Mouse (Mus musculus) kidney, embryonic 15.5 days (tissue): Measurements from ENCODE around the gene Rpgrip1. TPM values are rescaled to one million over a fixed set of nuclear protein-coding genes. Genes with fewer than 3 reads are reported as not detected.

ENCODE experiments used
- ATAC-seq: fragments of 200-750 bp; cut with Nextera tagmentation; replicated peaks from 2 replicates; pipeline ENCODE4 v1.8.0; 2017; ENCODE audit warnings: moderate TSS enrichment; ENCODE audit not compliant: low FRiP score
- H3K27ac ChIP-seq: fragments of 300-500 bp; sonication (generic); 2 replicates; pipeline ENCODE4 v1.5.1; 2015; ENCODE audit warnings: mild to moderate bottlenecking, inconsistent platforms
- H3K27me3 ChIP-seq: fragments of 300-500 bp; sonication (generic); 2 replicates; pipeline ENCODE4 v1.6.1; 2015; ENCODE audit warnings: inconsistent platforms
- H3K36me3 ChIP-seq: fragments of 300-500 bp; sonication (generic); 2 replicates; pipeline ENCODE4 v1.6.1; 2015; ENCODE audit warnings: inconsistent platforms
- H3K4me1 ChIP-seq: fragments of 300-500 bp; sonication (generic); 2 replicates; pipeline ENCODE4 v1.6.1; 2015; ENCODE audit warnings: inconsistent platforms
- H3K4me2 ChIP-seq: fragments of 300-500 bp; sonication (generic); 2 replicates; pipeline ENCODE4 v1.6.1; 2015; ENCODE audit warnings: moderate library complexity, mild to moderate bottlenecking, inconsistent platforms
- H3K4me3 ChIP-seq: fragments of 300-500 bp; sonication (generic); replicated peaks from 2 replicates; pipeline ENCODE4 v1.5.1; 2015; ENCODE audit warnings: mild to moderate bottlenecking, inconsistent platforms
- H3K9ac ChIP-seq: fragments of 300-500 bp; sonication (generic); 2 replicates; pipeline ENCODE4 v1.6.1; 2015; ENCODE audit warnings: mild to moderate bottlenecking, inconsistent platforms
- H3K9me3 ChIP-seq: fragments of 300-500 bp; sonication (generic); replicated peaks from 2 replicates; pipeline ENCODE4 v1.6.1; 2016; ENCODE audit warnings: inconsistent platforms
- WGBS: fragments of 180-500 bp; shearing (Covaris S2); methylation state at CpG from one replicate; pipeline ENCODE4 v1.1.7; 2015; ENCODE audit warnings: mixed read lengths; 5-methylcytosine and 5-hydroxymethylcytosine counted together
- polyA plus RNA-seq: library from polyadenylated mRNA; unstranded; fragments of >200 nt; fragmentation: Nextera tagmentation; extraction: Ambion mirVana; gene quantifications from 2 replicates; pipeline ENCODE4 v1.2.1, GENCODE M21; 2015

Rpgrip1 gene
- polyA plus RNA-seq, 1 experiment from 2014 or later, result 81.1 TPM

GRCm38 (mm10) chr14:52166571-52166970 lies 56.1 kb downstream of the Rpgrip1 start:
- Histone ChIP-seq H3K27me3 (no peaks in the 10 kb centered on the region), H3K27ac (no peak overlapping the region), H3K4me3 (no peak overlapping the region), H3K4me1 (no peaks in the 10 kb centered on the region), H3K9ac (no peak overlapping the region), H3K4me2 (no peak overlapping the region), H3K9me3 (no peaks in the 10 kb centered on the region), H3K36me3 (peaks cover 83% of the 10 kb centered on the region)
- 89% methylated on average over 2 of the region's 2 CpGs for WGBS
- ATAC-seq, result no peak

DNA sequence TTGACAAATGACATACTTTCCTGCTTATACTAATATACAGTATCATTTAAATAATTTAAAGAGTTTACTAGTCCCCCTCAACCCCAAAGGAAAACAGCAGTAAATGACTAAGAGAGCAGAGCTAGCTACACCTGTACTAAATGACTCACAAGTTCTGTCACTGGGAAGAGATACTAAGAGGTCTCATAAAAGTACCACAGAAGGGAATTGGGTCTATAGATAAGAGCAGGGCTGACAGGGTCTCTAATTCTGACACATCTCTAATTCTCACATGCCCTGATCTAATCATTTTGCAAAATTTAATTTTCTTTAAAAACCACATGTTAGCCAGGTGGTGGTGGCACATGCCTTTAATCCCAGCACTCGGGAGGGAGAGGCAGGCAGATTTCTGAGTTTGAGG lies 78.3 kb downstream of the Rpgrip1 start:
- H3K36me3 ChIP-seq, result peaks cover 29% of the 10 kb centered on the region
- H3K27me3 ChIP-seq, result no peaks in the 10 kb centered on the region
- whole genome bisulfite sequencing, result 90% methylated on average over 1 of the region's 1 CpGs
- H3K4me2 ChIP-seq, result no peak overlapping the region
- H3K4me1 ChIP-seq, result no peaks in the 10 kb centered on the region
- no peaks in the 10 kb centered on the region for H3K9me3 ChIP-seq
- ATAC-seq, result no peak
- no peak overlapping the region for H3K9ac ChIP-seq
- no peak overlapping the region for H3K27ac ChIP-seq
- H3K4me3 ChIP-seq, result no peak overlapping the region

- H3K9me3 ChIP-seq, result no peaks in the 10 kb centered on the region
- 90% methylated on average over 2 of the region's 2 CpGs for WGBS
- no peaks in the 10 kb centered on the region for H3K4me1 ChIP-seq
- H3K27ac ChIP-seq, result no peak overlapping the region
- no peak overlapping the region for H3K4me2 ChIP-seq
- H3K36me3 ChIP-seq, result peaks cover 29% of the 10 kb centered on the region
- no peaks in the 10 kb centered on the region for H3K27me3 ChIP-seq
- no peak overlapping the region for H3K4me3 ChIP-seq
- H3K9ac ChIP-seq, result no peak overlapping the region
- ATAC-seq, result no peak
These were observed 79.0 kb downstream of the Rpgrip1 start for GRCm38 (mm10) chr14:52189519-52189918.

GRCm38 (mm10) chr14:52190740-52191359 lies 80.3 kb downstream of the Rpgrip1 start:
- Histone ChIP-seq H3K9ac (no peak overlapping the region), H3K27ac (no peak overlapping the region), H3K36me3 (peaks cover 29% of the 10 kb centered on the region), H3K27me3 (no peaks in the 10 kb centered on the region), H3K4me3 (no peak overlapping the region), H3K4me1 (peaks cover 9% of the 10 kb centered on the region), H3K9me3 (no peaks in the 10 kb centered on the region), H3K4me2 (no peak overlapping the region)
- ATAC-seq, result no peak

DNA sequence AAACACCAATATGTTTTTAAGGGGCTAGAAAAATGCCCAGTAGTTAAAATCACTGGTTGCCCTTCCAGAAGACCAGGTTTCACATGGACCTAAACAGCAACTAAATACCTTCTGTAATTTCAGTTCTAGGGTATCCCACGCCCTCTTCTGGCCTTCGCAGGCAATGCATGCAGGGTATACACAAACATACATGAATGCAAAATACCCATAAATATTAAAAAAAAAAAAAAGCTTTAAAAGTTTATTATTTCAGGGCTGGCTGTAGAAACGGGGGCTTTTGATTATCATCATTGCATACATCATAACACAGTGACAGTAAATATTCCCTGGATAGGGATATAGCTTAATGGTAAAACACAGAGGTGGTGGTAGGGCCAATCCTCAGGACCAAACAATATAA lies 85.2 kb downstream of the Rpgrip1 start:
- no peaks in the 10 kb centered on the region for H3K9me3 ChIP-seq
- 20% methylated on average over 3 of the region's 3 CpGs for WGBS
- H3K9ac ChIP-seq, result peak overlapping the region; percentile 97; the same call in 1 of the 2 replicates
- H3K27me3 ChIP-seq, result no peaks in the 10 kb centered on the region
- no peak for ATAC-seq
- peak overlapping the region; percentile 78 for H3K4me3 ChIP-seq
- peaks cover 21% of the 10 kb centered on the region for H3K4me1 ChIP-seq
- H3K36me3 ChIP-seq, result peaks cover 46% of the 10 kb centered on the region
- 0 out of 2 replicates have a peak overlapping the region, but pooled peaks have one; percentile 99 for H3K27ac ChIP-seq
- H3K4me2 ChIP-seq, result peak overlapping the region; percentile 62

DNA sequence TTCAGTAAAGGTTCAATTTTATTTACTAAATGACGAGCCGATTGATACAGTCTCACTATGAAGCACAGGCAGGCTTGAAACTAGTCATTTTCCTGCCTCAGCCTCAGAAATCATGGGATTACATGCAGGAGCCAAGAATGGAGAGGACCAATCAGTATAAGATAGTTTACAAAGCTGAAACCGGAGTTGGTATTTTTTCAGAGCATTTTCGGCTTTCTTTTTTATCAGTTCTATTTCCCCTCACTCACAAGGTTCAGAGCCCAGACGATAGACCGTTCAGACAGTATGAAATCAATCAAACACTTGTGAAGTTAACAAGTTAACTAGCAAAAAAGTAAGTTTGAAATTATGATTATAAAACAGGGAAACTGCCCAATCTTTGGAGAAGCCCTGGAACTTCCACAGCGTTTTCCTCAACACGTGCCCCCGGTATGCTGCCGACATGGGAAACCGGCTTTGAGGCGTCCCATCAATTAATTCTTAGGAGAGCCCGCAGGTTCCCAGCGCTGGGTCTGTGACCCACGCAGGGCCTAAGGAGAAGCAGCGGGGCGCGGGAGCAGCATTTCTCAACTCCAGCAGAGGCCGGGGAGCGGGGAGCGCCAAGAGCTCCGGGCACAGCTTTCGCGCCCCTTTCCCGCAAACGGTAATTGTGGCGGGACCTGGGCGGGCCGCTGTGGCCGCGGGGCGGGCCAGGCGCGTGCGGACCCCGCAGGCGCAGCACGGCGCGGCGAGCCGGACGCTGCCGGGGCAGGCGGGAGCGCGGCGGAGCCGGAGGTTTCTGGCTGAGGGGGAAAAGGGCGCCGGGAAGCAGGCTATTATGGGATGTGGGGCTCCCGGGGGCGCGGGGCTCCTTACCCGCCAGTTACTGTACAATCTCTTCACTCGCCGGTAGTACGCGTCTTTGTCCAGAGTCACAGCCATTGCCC lies 86.0 kb downstream of the Rpgrip1 start:
- peak overlapping the region; percentile 97 for H3K9ac ChIP-seq
- H3K27me3 ChIP-seq, result no peaks in the 10 kb centered on the region
- H3K4me2 ChIP-seq, result peak overlapping the region; percentile 62
- H3K36me3 ChIP-seq, result peaks cover 52% of the 10 kb centered on the region
- no peaks in the 10 kb centered on the region for H3K9me3 ChIP-seq
- H3K4me1 ChIP-seq, result peaks cover 21% of the 10 kb centered on the region
- peak overlapping the region; percentile 78 for H3K4me3 ChIP-seq
- H3K27ac ChIP-seq, result peak overlapping the region; percentile 99
- peak; percentile 30 for ATAC-seq
- under 1% methylated on average over 59 of the region's 59 CpGs for WGBS

DNA sequence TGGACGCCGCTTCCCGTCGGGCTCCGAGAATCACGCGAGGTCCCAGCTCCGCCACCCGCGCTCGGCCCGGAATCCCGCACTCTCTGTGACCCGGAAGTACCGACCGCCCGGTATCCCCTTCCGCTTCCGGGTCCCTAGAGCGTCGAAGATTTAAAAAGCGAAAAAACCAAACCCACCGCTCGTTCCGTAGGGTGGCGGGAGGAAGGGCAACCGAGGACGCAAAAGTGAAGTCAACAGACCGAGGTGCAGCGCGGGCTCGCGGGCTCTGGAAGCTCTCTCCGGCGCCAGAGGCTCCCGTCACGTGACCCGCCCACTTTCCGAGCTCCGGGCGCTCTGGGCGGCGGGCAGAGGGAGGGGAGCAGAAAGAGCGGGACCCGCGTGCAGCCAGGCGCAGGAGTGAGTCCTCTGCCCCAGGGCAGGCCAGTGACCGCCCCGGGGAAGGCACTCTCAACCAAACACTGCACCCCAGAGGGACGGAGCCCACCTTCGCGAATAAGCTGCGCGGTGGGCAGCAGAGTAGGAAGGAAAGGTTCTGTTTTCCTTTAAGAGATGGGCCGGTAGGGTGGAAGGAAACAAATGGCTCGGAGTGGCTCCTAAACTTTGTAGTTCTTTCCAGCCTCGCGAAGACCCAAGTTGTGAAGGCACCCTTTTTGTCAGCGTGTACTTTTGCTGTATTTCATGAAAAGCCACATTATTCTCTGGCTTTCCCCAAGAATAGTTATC lies 86.8 kb downstream of the Rpgrip1 start, which contains the start of gene Supt16:
Gene Supt16, minus strand, starts transcription at position 261 of the 723 bp plus-strand sequence.
- peak; percentile 95 for ATAC-seq
- no peaks in the 10 kb centered on the region for H3K27me3 ChIP-seq
- under 1% methylated on average over 58 of the region's 59 CpGs for WGBS
- peaks cover 53% of the 10 kb centered on the region for H3K36me3 ChIP-seq
- H3K27ac ChIP-seq, result peak within 1 kb of the TSS; percentile 99
- no peaks in the 10 kb centered on the region for H3K9me3 ChIP-seq
- peak within 1 kb of the TSS; percentile 62 for H3K4me2 ChIP-seq
- peaks cover 21% of the 10 kb centered on the region for H3K4me1 ChIP-seq
- peak within 1 kb of the TSS; percentile 78 for H3K4me3 ChIP-seq
- H3K9ac ChIP-seq, result peak within 1 kb of the TSS; percentile 97

DNA sequence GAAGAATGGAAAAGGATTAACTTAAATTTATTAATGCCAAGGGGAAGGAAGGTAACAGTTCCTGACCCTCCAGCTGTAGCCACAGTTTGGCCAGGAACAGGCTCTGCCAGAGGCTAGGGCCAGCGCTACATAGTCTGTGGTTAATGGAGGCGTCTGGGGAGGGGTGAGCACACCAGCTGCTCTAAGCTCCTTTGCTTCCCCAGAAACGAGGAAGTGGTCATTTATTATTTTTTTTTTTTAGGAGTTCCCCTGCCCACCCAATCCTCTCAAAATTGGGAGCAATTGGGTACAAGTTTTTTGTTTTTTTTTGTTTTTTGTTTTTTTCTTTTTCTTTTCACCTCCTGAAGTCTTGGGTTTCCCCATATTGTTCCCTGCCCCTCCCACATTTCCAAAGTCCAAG lies 87.6 kb downstream of the Rpgrip1 start:
- H3K4me3 ChIP-seq, result peak overlapping the region; percentile 78
- WGBS, result 21% methylated on average over 3 of the region's 3 CpGs
- peaks cover 21% of the 10 kb centered on the region for H3K4me1 ChIP-seq
- H3K27me3 ChIP-seq, result no peaks in the 10 kb centered on the region
- no peaks in the 10 kb centered on the region for H3K9me3 ChIP-seq
- peak overlapping the region; percentile 62 for H3K4me2 ChIP-seq
- H3K27ac ChIP-seq, result no peak overlapping the region
- peak overlapping the region; percentile 97 for H3K9ac ChIP-seq
- H3K36me3 ChIP-seq, result peaks cover 54% of the 10 kb centered on the region
- ATAC-seq, result no peak

DNA sequence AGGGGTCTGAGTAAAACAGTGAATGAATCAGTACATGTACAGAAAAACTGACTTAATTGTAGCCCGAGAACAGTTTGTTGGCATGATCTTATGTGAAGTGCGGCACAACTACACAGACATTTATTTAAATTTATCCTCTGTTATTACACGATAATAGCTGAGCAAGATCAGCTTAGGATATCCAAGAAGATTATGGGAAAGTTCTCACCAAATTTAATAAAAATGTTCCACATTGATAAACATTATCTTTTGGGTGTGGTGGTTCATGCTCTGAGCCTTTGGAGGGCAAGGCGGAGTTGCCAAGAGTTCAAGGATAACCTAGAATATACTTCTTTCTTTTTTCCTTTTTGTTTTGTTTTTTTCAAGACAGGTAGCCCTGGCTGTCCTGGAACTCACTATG lies 88.9 kb downstream of the Rpgrip1 start:
- Histone ChIP-seq H3K4me3 (no peak overlapping the region), H3K9ac (no peak overlapping the region), H3K9me3 (no peaks in the 10 kb centered on the region), H3K4me1 (peaks cover 21% of the 10 kb centered on the region), H3K36me3 (peaks cover 58% of the 10 kb centered on the region), H3K4me2 (no peak overlapping the region), H3K27me3 (no peaks in the 10 kb centered on the region), H3K27ac (no peak overlapping the region)
- 87% methylated on average over 4 of the region's 4 CpGs for WGBS
- no peak for ATAC-seq
